Mouse (Mus musculus) heart, embryonic 10.5 days (tissue): Measurements from ENCODE around the gene Bcas3. TPM values are rescaled to one million over a fixed set of nuclear protein-coding genes. Genes with fewer than 3 reads are reported as not detected.

ENCODE experiments used
- DNase-seq: peaks from one replicate; pipeline ENCODE4 v3.0.0-alpha.2; 2017; ENCODE audit warnings: low spot score
- H3K27ac ChIP-seq: fragments of 300-500 bp; sonication (generic); 2 replicates; pipeline ENCODE4 v1.5.1; 2016; ENCODE audit warnings: mild to moderate bottlenecking
- H3K27me3 ChIP-seq: fragments of 300-500 bp; sonication (generic); 2 replicates; pipeline ENCODE4 v1.6.1; 2016; ENCODE audit warnings: mild to moderate bottlenecking; ENCODE audit not compliant: poor library complexity, insufficient read depth, severe bottlenecking
- H3K36me3 ChIP-seq: fragments of 300-500 bp; sonication (generic); 2 replicates; pipeline ENCODE4 v1.6.1; 2016; ENCODE audit warnings: mild to moderate bottlenecking, moderate library complexity
- H3K4me1 ChIP-seq: fragments of 300-500 bp; sonication (generic); 2 replicates; pipeline ENCODE4 v1.6.1; 2016; ENCODE audit warnings: mild to moderate bottlenecking
- H3K4me3 ChIP-seq: fragments of 300-500 bp; sonication (generic); 2 replicates; pipeline ENCODE4 v1.5.1; 2016; ENCODE audit warnings: mild to moderate bottlenecking, moderate library complexity
- H3K9me3 ChIP-seq: fragments of 300-500 bp; sonication (generic); 2 replicates; pipeline ENCODE4 v1.6.1; 2016; ENCODE audit warnings: mild to moderate bottlenecking, moderate library complexity
- WGBS: fragments of 180-500 bp; shearing (Covaris S2); methylation state at CpG from one replicate; pipeline ENCODE4 v1.1.7; 2016; 5-methylcytosine and 5-hydroxymethylcytosine counted together
- polyA plus RNA-seq: library from polyadenylated mRNA; unstranded; fragments of >200 nt; fragmentation: Nextera tagmentation; extraction: Ambion mirVana; gene quantifications from 2 replicates; pipeline ENCODE4 v1.2.1, GENCODE M21; 2016

Bcas3 gene
- polyA plus RNA-seq, 1 experiment from 2014 or later, result 22.4 TPM

DNA sequence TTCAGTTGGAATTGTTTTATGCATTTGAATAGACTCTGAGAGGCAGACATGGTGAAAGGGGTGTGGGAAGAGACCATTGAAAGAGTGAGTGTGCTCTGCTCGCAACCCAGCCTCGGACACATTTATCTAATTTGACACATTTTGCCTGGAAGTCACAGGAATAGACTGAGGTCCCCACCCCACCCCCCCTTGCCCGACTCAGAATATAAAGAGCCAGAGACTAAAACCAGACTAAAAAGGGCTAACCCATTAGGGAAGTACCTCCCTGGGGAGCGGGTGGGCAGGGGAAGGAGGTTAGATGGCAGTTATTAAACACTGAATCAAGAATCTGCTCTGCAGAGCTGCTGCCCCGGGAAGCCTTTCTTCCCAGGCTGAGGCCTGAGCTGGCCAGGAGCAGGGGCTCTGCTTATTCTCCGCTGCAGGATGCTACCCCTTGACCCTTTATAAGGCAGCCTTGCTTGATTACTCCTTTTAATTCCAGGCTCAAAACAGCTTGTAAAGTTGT is 367.4 kb downstream of the Bcas3 start:
- 18% methylated on average over 6 of the region's 6 CpGs for WGBS
- H3K9me3 ChIP-seq, result no peaks in the 10 kb centered on the region
- DNase-seq, result peak; percentile 74
- peak overlapping the region; percentile 62 for H3K27ac ChIP-seq
- H3K4me3 ChIP-seq, result no peak overlapping the region
- no peaks in the 10 kb centered on the region for H3K36me3 ChIP-seq
- peaks cover 39% of the 10 kb centered on the region for H3K4me1 ChIP-seq
- peaks cover 29% of the 10 kb centered on the region for H3K27me3 ChIP-seq

DNA sequence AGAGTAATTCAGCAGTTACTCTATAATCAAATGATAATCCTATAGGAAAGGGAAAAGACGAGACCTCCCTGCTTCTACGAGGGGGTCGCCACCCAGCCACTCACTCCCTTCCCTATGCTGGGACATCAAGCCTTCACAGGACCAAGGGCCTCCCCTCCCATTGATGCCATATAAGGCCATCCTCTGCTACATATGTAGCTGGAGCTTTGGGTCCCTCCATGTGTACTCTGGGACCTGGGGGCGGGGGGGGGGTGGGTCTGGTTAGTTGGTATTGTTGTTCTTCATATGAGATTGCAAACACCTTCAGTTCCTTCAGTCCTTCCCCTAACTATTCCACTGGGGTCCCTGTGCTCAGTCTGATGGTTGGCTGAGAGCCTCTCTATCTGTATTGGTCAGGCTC is 369.0 kb downstream of the Bcas3 start:
- Histone ChIP-seq H3K36me3 (no peaks in the 10 kb centered on the region), H3K9me3 (no peaks in the 10 kb centered on the region), H3K4me3 (no peak overlapping the region), H3K27me3 (peaks cover 15% of the 10 kb centered on the region; the same call in 1 of the 2 replicates), H3K4me1 (peaks cover 36% of the 10 kb centered on the region), H3K27ac (no peak overlapping the region)
- WGBS, result 83% methylated on average over 4 of the region's 4 CpGs
- DNase-seq, result peak; percentile 52

DNA sequence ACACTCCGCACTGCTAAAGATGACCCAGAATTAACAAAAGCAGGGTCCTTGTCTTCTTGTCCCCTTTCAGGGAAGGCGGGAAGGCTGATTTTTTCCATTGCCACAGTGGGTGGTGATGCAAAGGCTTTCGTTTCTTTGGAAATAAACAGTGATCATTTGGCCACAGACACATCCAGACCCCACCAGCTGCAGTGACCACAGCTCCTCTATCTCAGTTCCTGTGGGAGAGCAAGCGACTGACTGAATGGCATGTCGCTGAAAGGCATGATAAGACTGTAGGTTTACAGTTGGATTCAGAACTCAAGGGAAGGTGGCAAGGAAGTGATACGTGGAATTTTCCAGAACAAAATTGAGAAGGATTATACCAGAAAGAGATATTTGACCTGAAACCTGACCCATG is 371.2 kb downstream of the Bcas3 start:
- Histone ChIP-seq H3K36me3 (no peaks in the 10 kb centered on the region), H3K27me3 (no peaks in the 10 kb centered on the region), H3K9me3 (no peaks in the 10 kb centered on the region), H3K4me1 (peaks cover 32% of the 10 kb centered on the region), H3K4me3 (no peak overlapping the region), H3K27ac (no peak overlapping the region)
- DNase-seq, result peak; percentile 71
- WGBS, result 34% methylated on average over 6 of the region's 6 CpGs

DNA sequence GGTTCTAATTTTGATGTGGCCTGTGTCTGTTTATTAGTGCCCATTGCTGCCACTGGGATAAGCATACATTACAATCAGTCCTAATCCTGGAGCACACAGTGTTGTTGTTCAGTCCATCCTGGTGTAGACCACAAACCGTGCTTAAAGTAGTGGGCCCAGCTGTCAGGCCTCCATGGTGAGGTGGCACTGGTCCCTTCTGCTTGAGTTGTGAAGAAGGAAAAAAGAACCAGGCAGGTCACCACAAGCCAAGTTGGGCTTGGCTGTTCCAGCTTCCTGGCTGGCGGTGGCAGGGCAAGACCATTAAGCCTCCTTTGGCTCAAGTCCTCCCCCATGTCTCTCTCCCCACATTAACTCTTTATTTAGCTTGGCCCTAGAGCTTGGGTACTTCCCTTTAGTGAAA is 376.8 kb downstream of the Bcas3 start:
- H3K36me3 ChIP-seq, result no peaks in the 10 kb centered on the region

DNA sequence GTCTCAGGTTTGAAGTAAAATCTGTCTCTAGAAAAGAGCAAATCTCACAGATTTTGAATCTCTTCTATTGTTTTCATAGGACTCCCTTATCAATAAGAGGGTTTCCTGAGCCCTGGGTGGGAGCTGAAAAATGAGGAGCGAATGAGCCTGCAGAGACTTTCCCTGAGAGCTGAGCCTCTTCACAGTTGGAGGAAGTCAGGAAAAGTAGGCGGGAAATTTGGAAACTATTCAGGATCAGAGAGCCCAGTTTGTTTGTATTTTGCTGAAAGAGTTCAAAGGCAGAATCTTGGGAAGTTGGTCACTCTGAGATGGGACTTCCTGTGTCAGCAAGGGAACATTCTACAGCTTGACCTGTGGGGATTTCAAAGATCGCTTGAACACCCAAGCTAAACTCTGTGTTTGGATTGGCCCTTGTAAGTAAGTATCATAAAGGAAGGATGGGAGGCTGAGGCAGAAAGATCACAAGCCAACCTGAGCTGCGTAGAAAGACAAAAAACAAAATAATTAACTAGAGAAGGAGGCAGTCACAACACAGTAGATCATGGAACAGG is 379.6 kb downstream of the Bcas3 start:
- Histone ChIP-seq H3K27me3 (0 out of 2 replicates have a peak, but pooled peaks cover 29% of the 10 kb centered on the region), H3K27ac (no peak overlapping the region), H3K36me3 (no peaks in the 10 kb centered on the region), H3K4me1 (peaks cover 42% of the 10 kb centered on the region), H3K9me3 (no peaks in the 10 kb centered on the region), H3K4me3 (no peak overlapping the region)
- no peak for DNase-seq
- WGBS, result 49% methylated on average over 4 of the region's 4 CpGs

More for the DNA sequence above, 376.8 kb downstream of the Bcas3 start:
- Histone ChIP-seq H3K4me3 (no peak overlapping the region), H3K27ac (no peak overlapping the region), H3K4me1 (peaks cover 21% of the 10 kb centered on the region), H3K27me3 (0 out of 2 replicates have a peak, but pooled peaks cover 8% of the 10 kb centered on the region), H3K9me3 (no peaks in the 10 kb centered on the region)
- peak; percentile 48 for DNase-seq
- WGBS, result 71% methylated on average over 2 of the region's 2 CpGs

DNA sequence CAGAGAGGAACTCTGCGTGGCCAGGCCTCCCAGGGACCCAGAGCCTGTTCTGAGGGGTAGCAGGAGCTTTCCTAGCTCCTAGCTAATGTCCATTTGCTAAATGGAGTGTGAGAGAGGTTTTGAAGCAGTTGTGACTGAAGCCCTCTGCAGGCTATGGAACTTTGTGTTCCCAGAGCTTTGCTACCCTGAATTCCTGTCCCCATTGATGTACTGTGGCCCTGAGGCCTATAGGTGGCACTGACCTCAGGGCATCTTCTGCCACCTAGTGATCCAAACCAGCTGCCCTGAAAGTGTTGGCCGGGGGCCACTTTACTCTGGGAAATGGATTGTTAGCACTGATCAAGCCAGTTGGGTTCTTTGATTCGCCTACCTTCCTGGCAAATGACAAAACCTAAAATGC is 380.6 kb downstream of the Bcas3 start:
- WGBS, result 39% methylated on average over 3 of the region's 3 CpGs
- DNase-seq, result no peak
- H3K9me3 ChIP-seq, result no peaks in the 10 kb centered on the region
- H3K36me3 ChIP-seq, result no peaks in the 10 kb centered on the region
- H3K27ac ChIP-seq, result no peak overlapping the region
- H3K27me3 ChIP-seq, result 0 out of 2 replicates have a peak, but pooled peaks cover 29% of the 10 kb centered on the region
- H3K4me3 ChIP-seq, result no peak overlapping the region
- peaks cover 42% of the 10 kb centered on the region for H3K4me1 ChIP-seq

DNA sequence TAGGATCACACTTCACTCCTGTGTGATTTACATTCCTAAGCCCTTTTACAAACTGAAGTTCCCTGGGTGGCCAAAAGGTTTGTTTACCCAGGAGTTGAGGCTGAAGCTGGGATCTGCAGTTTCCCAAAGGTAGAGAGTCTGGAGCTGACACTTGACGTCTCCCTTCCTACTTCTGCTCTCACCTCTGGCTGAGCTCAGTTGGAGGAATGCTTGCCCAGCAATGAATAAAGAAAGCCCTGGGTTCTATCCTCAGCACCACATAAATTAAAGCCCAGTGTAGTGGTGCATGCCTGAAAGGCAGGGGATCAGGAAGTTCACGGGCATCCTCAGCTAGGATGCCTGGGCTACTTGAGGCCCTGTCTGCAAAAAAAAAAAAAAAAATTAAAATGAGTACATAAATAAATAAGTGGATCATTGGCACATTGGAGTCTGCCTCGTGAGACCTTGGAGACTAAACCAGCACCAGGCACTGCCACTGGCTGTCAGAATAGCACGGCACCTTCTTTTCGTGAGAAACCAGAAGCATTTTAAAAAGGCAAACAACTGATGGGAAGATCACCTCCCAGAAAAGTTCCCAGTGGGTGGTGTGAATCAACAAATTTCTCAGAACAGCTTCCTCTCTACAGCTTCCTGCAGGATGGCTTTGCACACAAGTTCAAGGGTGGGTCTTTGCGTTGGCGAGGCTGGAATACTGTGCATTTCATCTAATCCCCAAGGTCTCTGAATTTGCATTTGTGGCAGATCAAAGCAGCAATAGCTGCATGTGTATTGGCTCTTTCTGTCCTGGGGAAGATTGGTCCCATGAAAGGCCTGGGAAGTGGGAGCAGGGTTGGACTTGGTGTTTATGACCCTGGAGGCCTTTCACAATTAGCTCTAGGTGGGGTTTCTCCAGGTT is 381.6 kb downstream of the Bcas3 start:
- WGBS, result 52% methylated on average over 7 of the region's 7 CpGs
- no peak overlapping the region for H3K4me3 ChIP-seq
- no peak for DNase-seq

DNA sequence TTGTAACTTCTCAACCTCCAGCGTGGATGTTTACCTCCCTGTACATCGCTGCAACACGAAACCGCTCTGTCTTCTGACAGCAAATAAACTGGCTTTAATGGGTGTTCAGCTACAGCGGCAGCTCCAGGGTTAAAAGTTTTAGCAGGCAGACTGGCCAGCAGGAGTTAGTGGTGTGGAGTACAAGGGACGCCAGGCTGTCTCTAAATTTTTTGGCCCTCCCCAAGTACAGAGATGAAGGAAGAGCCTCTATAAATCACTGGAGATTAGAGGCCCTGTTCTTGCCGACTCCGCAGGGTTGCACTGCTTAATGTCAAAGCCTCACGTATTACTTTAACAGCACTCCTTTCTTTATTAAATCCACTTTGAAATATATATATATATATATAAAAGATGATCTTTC is 384.3 kb downstream of the Bcas3 start:
- no peak overlapping the region for H3K4me3 ChIP-seq
- no peak overlapping the region; the same call in 1 of the 2 replicates for H3K27ac ChIP-seq
- WGBS, result 49% methylated on average over 9 of the region's 9 CpGs
- peaks cover 53% of the 10 kb centered on the region for H3K4me1 ChIP-seq
- H3K36me3 ChIP-seq, result no peaks in the 10 kb centered on the region
- H3K9me3 ChIP-seq, result no peaks in the 10 kb centered on the region
- H3K27me3 ChIP-seq, result peaks cover 26% of the 10 kb centered on the region; the same call in 1 of the 2 replicates
- DNase-seq, result no peak

More for the DNA sequence above, 381.6 kb downstream of the Bcas3 start:
- Histone ChIP-seq H3K4me1 (peaks cover 48% of the 10 kb centered on the region), H3K9me3 (no peaks in the 10 kb centered on the region), H3K27ac (no peak overlapping the region), H3K27me3 (0 out of 2 replicates have a peak, but pooled peaks cover 27% of the 10 kb centered on the region), H3K36me3 (no peaks in the 10 kb centered on the region)

DNA sequence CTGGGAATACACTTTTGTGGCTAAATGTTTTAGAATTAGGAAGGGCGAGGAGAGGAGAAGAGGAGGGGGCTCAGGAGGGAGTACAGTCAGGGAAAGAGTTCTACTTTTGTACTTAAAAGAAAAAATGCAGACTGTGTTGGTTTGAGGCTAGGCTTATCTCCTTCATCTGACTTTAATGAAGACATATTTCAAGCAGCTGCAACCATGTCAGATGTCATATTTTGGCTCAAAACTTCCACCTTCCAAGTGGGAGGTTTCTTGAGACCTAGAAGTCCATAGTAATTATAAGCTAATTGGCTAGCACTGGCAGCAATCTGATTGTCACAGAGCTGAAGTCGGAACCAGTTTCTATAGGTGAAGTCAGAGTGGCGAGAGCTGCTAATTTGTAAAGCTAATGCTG is 384.9 kb downstream of the Bcas3 start:
- no peaks in the 10 kb centered on the region for H3K9me3 ChIP-seq
- H3K4me1 ChIP-seq, result peaks cover 53% of the 10 kb centered on the region
- DNase-seq, result no peak
- WGBS, result 53% methylated on average over 3 of the region's 3 CpGs
- no peak overlapping the region for H3K27ac ChIP-seq
- H3K4me3 ChIP-seq, result no peak overlapping the region
- H3K27me3 ChIP-seq, result peaks cover 33% of the 10 kb centered on the region
- H3K36me3 ChIP-seq, result no peaks in the 10 kb centered on the region

DNA sequence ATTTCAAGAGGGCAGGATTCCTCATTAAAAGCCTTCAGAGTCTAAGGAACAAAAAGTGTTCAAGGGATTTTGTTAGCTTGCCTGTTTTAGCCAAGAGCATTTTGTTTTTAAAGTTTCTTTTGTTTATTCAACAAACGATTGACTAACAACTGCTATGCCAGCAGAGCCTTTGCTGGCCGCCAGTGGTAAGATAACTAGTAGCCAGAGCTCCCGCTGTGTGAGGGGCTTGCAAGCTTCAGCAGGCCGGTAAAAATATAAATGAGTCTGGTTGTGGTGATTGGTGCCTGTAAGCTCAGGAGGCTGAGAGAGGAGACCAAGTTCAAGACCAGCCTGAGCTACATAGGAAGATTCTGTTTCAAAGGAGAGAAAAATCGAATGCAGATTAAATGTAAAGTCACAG is 385.6 kb downstream of the Bcas3 start:
- no peak for DNase-seq
- H3K4me3 ChIP-seq, result no peak overlapping the region
- 35% methylated on average over 5 of the region's 5 CpGs for WGBS
- H3K27me3 ChIP-seq, result peaks cover 40% of the 10 kb centered on the region
- no peaks in the 10 kb centered on the region for H3K36me3 ChIP-seq
- H3K9me3 ChIP-seq, result no peaks in the 10 kb centered on the region
- no peak overlapping the region for H3K27ac ChIP-seq
- H3K4me1 ChIP-seq, result peaks cover 48% of the 10 kb centered on the region

DNA sequence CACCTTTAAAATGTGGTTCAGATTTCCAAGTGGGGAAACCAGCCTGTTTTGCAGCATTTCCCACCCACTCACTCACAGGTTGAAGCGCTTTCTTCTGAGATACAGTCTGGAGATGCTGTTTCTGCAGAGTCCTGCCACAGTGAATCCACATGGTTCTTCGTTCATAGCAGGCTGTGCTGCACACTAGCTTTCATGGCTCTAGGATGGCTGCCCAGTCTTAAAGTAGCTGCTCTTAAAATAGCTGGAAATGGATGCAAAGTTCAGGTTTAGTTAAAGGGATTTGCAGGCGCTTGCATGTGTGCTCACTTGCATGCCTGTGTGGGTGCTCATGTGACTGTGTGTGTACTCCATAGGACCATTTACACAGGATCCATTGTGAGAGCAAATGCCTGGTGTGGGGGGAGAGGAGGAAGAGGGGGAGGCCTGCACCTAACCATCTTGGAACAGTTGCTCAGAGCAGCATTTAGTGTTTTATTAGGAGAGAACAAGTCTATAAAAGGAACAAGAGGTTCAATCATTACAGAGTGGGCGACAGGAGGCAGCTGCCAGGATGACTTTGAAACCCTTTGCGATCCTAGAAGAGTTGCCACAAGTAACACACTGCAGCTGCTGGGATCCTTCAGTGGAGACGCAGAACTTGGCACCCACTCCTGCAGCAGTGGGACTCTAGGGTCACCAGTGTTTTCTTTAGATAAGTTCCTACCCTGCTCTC is 386.5 kb downstream of the Bcas3 start:
- peaks cover 42% of the 10 kb centered on the region for H3K27me3 ChIP-seq
- H3K27ac ChIP-seq, result 0 out of 2 replicates have a peak overlapping the region, but pooled peaks have one; percentile 31
- no peak for DNase-seq
- WGBS, result 44% methylated on average over 6 of the region's 6 CpGs
- no peaks in the 10 kb centered on the region for H3K36me3 ChIP-seq
- H3K9me3 ChIP-seq, result no peaks in the 10 kb centered on the region
- H3K4me1 ChIP-seq, result peaks cover 39% of the 10 kb centered on the region
- no peak overlapping the region for H3K4me3 ChIP-seq

DNA sequence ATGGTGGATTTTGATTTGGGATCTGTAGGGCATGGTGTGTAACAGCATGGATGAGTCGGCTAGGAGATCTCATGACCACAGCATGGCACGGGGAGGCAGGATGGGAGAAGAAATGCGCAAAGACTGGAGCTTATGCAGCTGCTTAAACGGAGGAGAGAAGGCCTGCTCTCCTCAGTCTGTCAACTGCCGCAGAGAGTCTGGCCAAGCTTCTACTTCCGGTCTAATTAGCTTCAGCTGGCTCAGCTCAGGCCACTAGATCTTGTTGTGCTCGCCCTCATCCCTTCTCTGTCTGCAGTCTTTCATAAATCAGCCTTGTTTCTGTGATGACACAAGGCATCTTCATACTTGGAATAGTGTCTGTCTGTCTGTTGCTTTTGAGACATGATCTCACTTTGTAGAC is 393.4 kb downstream of the Bcas3 start:
- DNase-seq, result no peak
- no peak overlapping the region for H3K27ac ChIP-seq
- peaks cover 13% of the 10 kb centered on the region for H3K4me1 ChIP-seq
- H3K9me3 ChIP-seq, result no peaks in the 10 kb centered on the region
- H3K27me3 ChIP-seq, result peaks cover 30% of the 10 kb centered on the region
- 73% methylated on average over 7 of the region's 7 CpGs for WGBS
- no peaks in the 10 kb centered on the region for H3K36me3 ChIP-seq
- H3K4me3 ChIP-seq, result no peak overlapping the region
